Mouse (Mus musculus) brown adipose tissue, adult 24 weeks (tissue): Measurements from ENCODE around the gene Csta1. TPM values are rescaled to one million over a fixed set of nuclear protein-coding genes. Genes with fewer than 3 reads are reported as not detected.
A peak's percentile ranks its signal among the peaks of the same experiment; 100 is the strongest.

Experiments
- H3K27ac ChIP-seq: fragments of 200-500 bp; replicated peaks from 2 replicates; pipeline ENCODE4 v1.5.1; 2012; ENCODE audit warnings: low read depth, mild to moderate bottlenecking, low read length
- H3K4me1 ChIP-seq: fragments of 200-500 bp; 2 replicates; pipeline ENCODE4 v1.6.1; 2012; ENCODE audit warnings: low read length, mixed read lengths; ENCODE audit not compliant: control insufficient read depth, insufficient read depth, insufficient read length
- H3K4me3 ChIP-seq: fragments of 200-500 bp; 2 replicates; pipeline ENCODE4 v1.5.1; 2012; ENCODE audit warnings: low read depth, mild to moderate bottlenecking, low read length, moderate library complexity; ENCODE audit not compliant: insufficient read depth
- polyA plus RNA-seq: library from polyadenylated mRNA; stranded (reverse); fragments of >200 nt; gene quantifications from 2 replicates; pipeline ENCODE4 v1.2.4, GENCODE M21; 2012; ENCODE audit not compliant: missing spikeins, insufficient read depth, insufficient read length

Csta1 gene
- polyA plus RNA-seq, 1 experiment: not detected

- Histone ChIP-seq H3K4me3 (no peak overlapping the region), H3K27ac (no peak overlapping the region), H3K4me1 (no peaks in the 10 kb centered on the region)
These were observed 42.0 kb downstream of the Csta1 start for GRCm38 (mm10) chr16:36089065-36089464.

- no peak overlapping the region for H3K27ac ChIP-seq
- no peaks in the 10 kb centered on the region for H3K4me1 ChIP-seq
- H3K4me3 ChIP-seq: no peak overlapping the region
These were observed 43.2 kb downstream of the Csta1 start for GRCm38 (mm10) chr16:36087846-36088245.

GRCm38 (mm10) chr16:36079916-36080315 lies 51.1 kb downstream of the Csta1 start:
- H3K4me1 ChIP-seq: no peaks in the 10 kb centered on the region
- no peak overlapping the region for H3K4me3 ChIP-seq
- H3K27ac ChIP-seq: no peak overlapping the region

- Histone ChIP-seq H3K4me3 (no peak overlapping the region), H3K4me1 (no peaks in the 10 kb centered on the region), H3K27ac (no peak overlapping the region)
These were observed 56.3 kb downstream of the Csta1 start for GRCm38 (mm10) chr16:36074772-36075171.

- peak overlapping the region; percentile 86 for H3K4me3 ChIP-seq
- H3K27ac ChIP-seq: peak overlapping the region; percentile 99
- H3K4me1 ChIP-seq: peaks cover 4% of the 10 kb centered on the region; the same call in 1 of the 2 replicates
These were observed 58.5 kb downstream of the Csta1 start for GRCm38 (mm10) chr16:36072410-36073011.

GRCm38 (mm10) chr16:36071450-36072379 lies 59.3 kb downstream of the Csta1 start, which contains the start of the genes Fam162a and Ccdc58:
Gene Fam162a, minus strand, starts transcription at chr16:36071594.
Gene Ccdc58, plus strand, starts transcription at chr16:36071685.
- Histone ChIP-seq H3K27ac (peak within 1 kb of the TSS; percentile 99), H3K4me3 (peak within 1 kb of the TSS; percentile 86), H3K4me1 (peaks cover 4% of the 10 kb centered on the region; the same call in 1 of the 2 replicates)

GRCm38 (mm10) chr16:36071071-36071449 lies 60.0 kb downstream of the Csta1 start:
- Histone ChIP-seq H3K4me3 (peak overlapping the region; percentile 86), H3K27ac (peak overlapping the region; percentile 76), H3K4me1 (peaks cover 4% of the 10 kb centered on the region; the same call in 1 of the 2 replicates)

Other genes with a start within 250 kb of the Csta1 start
- gene Parp9, start 192.8 kb downstream of the Csta1 start, polyA plus RNA-seq: 11.6 and 15.7 TPM in 2 replicates
- gene Dtx3l, start 192.1 kb downstream of the Csta1 start, polyA plus RNA-seq: 6.1 and 6.3 TPM in 2 replicates
- 20.4 and 28.2 TPM in 2 replicates for gene Kpna1, start 152.5 kb downstream of the Csta1 start, polyA plus RNA-seq
- 3.3 and 4.1 TPM in 2 replicates for gene Wdr5b, start 90.1 kb downstream of the Csta1 start, polyA plus RNA-seq
- 372 and 403 TPM in 2 replicates for gene Fam162a, start 59.6 kb downstream of the Csta1 start, polyA plus RNA-seq
- 79.2 and 93.0 TPM in 2 replicates for gene Ccdc58, start 59.6 kb downstream of the Csta1 start, polyA plus RNA-seq
- gene Stfa2l1, start 25.6 kb upstream of the Csta1 start, polyA plus RNA-seq: not detected in 2 replicates
- gene Gm5483, start 53.0 kb upstream of the Csta1 start, polyA plus RNA-seq: not detected in 2 replicates
- not detected in 2 replicates for gene Gm5416, start 79.2 kb upstream of the Csta1 start, polyA plus RNA-seq
- not detected in 2 replicates for gene 2010005H15Rik, start 90.2 kb upstream of the Csta1 start, polyA plus RNA-seq
- gene Stfa1, start 145.7 kb upstream of the Csta1 start, polyA plus RNA-seq: not detected in 2 replicates
- not detected in 2 replicates for gene BC117090, start 203.1 kb upstream of the Csta1 start, polyA plus RNA-seq
- not detected in 2 replicates for gene BC100530, start 236.5 kb upstream of the Csta1 start, polyA plus RNA-seq